8 mouse cellular contexts compared by ENCODE assay signal in genomic region chr10:81320550-81321347, GRCm38 (mm10). TPM values are rescaled to one million over a fixed set of nuclear protein-coding genes. Genes with fewer than 3 reads are reported as not detected.
DNase-seq lines count a peak whose midpoint lies in the region; ATAC-seq lines count a peak whose summit lies in the region.

Cactin (plus strand) TSS chr10:81321103.

- no peaks in the 10 kb centered on the region for H3K27me3 ChIP-seq in hindbrain, embryonic 14.5 days (ENCODE audit: control insufficient read depth, insufficient read depth, low read length)

- H3K4me2 ChIP-seq in hindbrain, embryonic 14.5 days (replicated peaks) = peak within 1 kb of the TSS; percentile 83

- peaks cover 63% of the 10 kb centered on the region for H3K36me3 ChIP-seq in hindbrain, embryonic 14.5 days (replicated peaks; ENCODE audit: control insufficient read depth, insufficient read depth)

- ATAC-seq in hindbrain, embryonic 14.5 days (ENCODE audit: low FRiP score) = peak; percentile 94

- H3K9me3 ChIP-seq in hindbrain, embryonic 14.5 days (ENCODE audit: control insufficient read depth, low read length) = no peaks in the 10 kb centered on the region

- peak; percentile 100 for DNase-seq in R1 (ENCODE audit: low read depth, low spot score)
- peak; percentile 96 to 99 for DNase-seq in cerebellum, postnatal 25 days
- DNase-seq in frontal cortex, postnatal 25 days (ENCODE audit: low spot score in 2 of 2) = peak; percentile 94 to 98
- peak; percentile 98 for DNase-seq in hindbrain, embryonic 14.5 days (ENCODE audit: low spot score)
- peak; percentile 99 to 100 for DNase-seq in layer of hippocampus, postnatal 36 days
- peak; percentile 100 for DNase-seq in lung, postnatal 36 days
- DNase-seq in retina, postnatal 1 day = peak; percentile 100
- peak; percentile 96 to 99 for DNase-seq in urinary bladder, adult 18-20 months (ENCODE audit: low spot score in 2 of 2)

- peak within 1 kb of the TSS; percentile 81 for H3K27ac ChIP-seq in hindbrain, embryonic 14.5 days

- H3K4me3 ChIP-seq in hindbrain, embryonic 14.5 days (replicated peaks; ENCODE audit: low read length) = peak within 1 kb of the TSS; percentile 76

- peaks cover 20% of the 10 kb centered on the region for H3K4me1 ChIP-seq in hindbrain, embryonic 14.5 days (replicated peaks; ENCODE audit: control insufficient read depth, insufficient read depth, low read length)

- peak within 1 kb of the TSS; percentile 77 for H3K9ac ChIP-seq in hindbrain, embryonic 14.5 days

- WGBS in hindbrain, embryonic 14.5 days = under 1% methylated on average over 68 of the region's 68 CpGs

RNA-seq across cellular contexts. Expression of gene Cactin, which starts in this region (rescaled TPM):
- polyA plus RNA-seq in hindbrain, embryonic 14.5 days (2014; fragmentation: Nextera tagmentation; extraction: Ambion mirVana) = 18.7 and 20.6 TPM in 2 replicates
- total RNA-seq in layer of hippocampus, postnatal 36 days (2021) = 10 to 100 TPM; 28.9 to 30.1 TPM

Comparison
In these comparisons a context has a peak if more than half of its experiments do, and no peak if none do; other contexts are left out.
1. Peak in every context shown above with its lines: DNase-seq, ATAC-seq, H3K4me3 ChIP-seq and H3K27ac ChIP-seq.